Mouse (Mus musculus) small intestine, adult 2 months (tissue): Measurements from ENCODE around the gene Nup50.

Experiments used
- CTCF ChIP-seq: fragments of 200-500 bp; IDR thresholded peaks from 2 replicates; pipeline ENCODE4 v1.5.1; 2012; ENCODE audit warnings: low read depth, mild to moderate bottlenecking, control low read depth, inconsistent platforms, low read length, moderate library complexity, mixed read lengths; ENCODE audit not compliant: insufficient replicate concordance, insufficient read length; ENCODE audit errors: extremely low read depth
- POLR2A ChIP-seq: fragments of 200-500 bp; IDR thresholded peaks from 2 replicates; pipeline ENCODE4 v1.6.1; 2012; ENCODE audit warnings: low read depth, mild to moderate bottlenecking, control low read depth, inconsistent platforms, low read length, moderate library complexity

DNA sequence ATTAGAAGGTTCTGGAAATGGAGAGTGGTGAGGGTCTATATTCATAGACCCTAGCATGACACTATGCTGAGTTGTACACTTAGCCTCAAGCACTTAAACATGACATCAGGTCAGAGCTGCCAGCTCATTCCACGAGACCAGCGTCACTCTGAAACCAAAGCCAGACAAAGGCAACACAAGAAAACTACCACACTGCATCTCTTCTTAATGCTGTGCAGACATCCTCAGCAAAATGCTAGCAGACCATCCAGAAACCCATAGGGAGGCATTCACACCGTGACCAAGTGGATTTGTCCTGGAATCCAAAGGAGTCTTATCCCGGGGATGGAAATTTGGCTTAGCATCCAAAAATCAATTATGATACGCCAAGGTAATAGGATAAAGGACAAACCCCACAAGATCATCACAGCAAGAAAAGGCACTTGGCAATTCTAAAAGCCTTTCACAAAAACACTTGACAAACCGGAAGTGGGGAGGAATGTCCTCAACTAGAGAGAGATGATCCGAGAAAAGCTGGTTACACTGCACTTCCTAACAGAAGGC, 19.3 kb upstream of the Nup50 start:
- no peak for TF ChIP-seq CTCF
- TF ChIP-seq POLR2A, result no peak
